Mouse (Mus musculus): ENCODE data around the gene Cep164.

- TF ChIP-seq POLR2A (IDR thresholded peaks at IDR 0.05; ENCODE audit: borderline replicate concordance, control insufficient read depth, low read depth, low read length) (no peak), CTCF (IDR thresholded peaks at IDR 0.05; ENCODE audit: control insufficient read depth, insufficient read depth, low read length) (no peak)
Observed at GRCm38 (mm10) chr9:45833461-45833860, 5.0 kb upstream of the Cep164 start.
